Mouse (Mus musculus) limb, embryonic 11.5 days (tissue): ENCODE measurements around the gene Brd3. TPM values are rescaled to one million over a fixed set of nuclear protein-coding genes. Genes with fewer than 3 reads are reported as not detected.
"Not testable (repeated sequence)": the region's sequence is repeated elsewhere in the genome, so short reads cannot be mapped to it uniquely, and the experiment has no call there.

Experiments used
- ATAC-seq: fragments of 200-750 bp; cut with Nextera tagmentation; 2 replicates; pipeline ENCODE4 v1.8.0; 2017; ENCODE audit warnings: low read depth; ENCODE audit not compliant: insufficient number of reproducible peaks, low FRiP score, low TSS enrichment
- DNase-seq: peaks from one replicate; pipeline ENCODE4 v3.0.0-alpha.2; 2015; ENCODE audit warnings: low spot score
- H3K27ac ChIP-seq: fragments of 300-500 bp; sonication (generic); replicated peaks from 2 replicates; pipeline ENCODE4 v1.5.1; 2014; ENCODE audit warnings: low read depth, mild to moderate bottlenecking, low read length
- H3K27me3 ChIP-seq: fragments of 300-500 bp; sonication (generic); 2 replicates; pipeline ENCODE4 v1.6.1; 2014; ENCODE audit warnings: mild to moderate bottlenecking, low read length, mixed read lengths; ENCODE audit not compliant: control insufficient read depth, insufficient read depth
- H3K36me3 ChIP-seq: fragments of 300-500 bp; sonication (generic); 2 replicates; pipeline ENCODE4 v1.6.1; 2014; ENCODE audit warnings: mild to moderate bottlenecking, low read length, moderate library complexity, mixed read lengths; ENCODE audit not compliant: control insufficient read depth, insufficient read depth
- H3K4me1 ChIP-seq: fragments of 300-500 bp; sonication (generic); 2 replicates; pipeline ENCODE4 v1.6.1; 2014; ENCODE audit warnings: low read length, mixed read lengths; ENCODE audit not compliant: control insufficient read depth, insufficient read depth
- H3K4me2 ChIP-seq: fragments of 300-500 bp; sonication (generic); 2 replicates; pipeline ENCODE4 v1.6.1; 2014; ENCODE audit warnings: low read depth, mild to moderate bottlenecking, moderate library complexity; ENCODE audit not compliant: severe bottlenecking
- H3K4me3 ChIP-seq: fragments of 300-500 bp; sonication (generic); 2 replicates; pipeline ENCODE4 v1.5.1; 2014; ENCODE audit warnings: low read depth, low read length
- H3K9ac ChIP-seq: fragments of 300-500 bp; sonication (generic); 2 replicates; pipeline ENCODE4 v1.6.1; 2014; ENCODE audit warnings: mild to moderate bottlenecking, low read length
- H3K9me3 ChIP-seq: fragments of 300-500 bp; sonication (generic); 2 replicates; pipeline ENCODE4 v1.6.1; 2016; ENCODE audit warnings: low read length; ENCODE audit not compliant: control insufficient read depth
- WGBS: fragments of 180-500 bp; shearing (Covaris S2); extraction: QIAGEN DNeasy Blood & Tissue Kit; methylation state at CpG from one replicate; pipeline ENCODE4 v1.1.7; 2014; 5-methylcytosine and 5-hydroxymethylcytosine counted together
- polyA plus RNA-seq: library from polyadenylated mRNA; unstranded; fragments of >200 nt; fragmentation: Nextera tagmentation; extraction: Ambion mirVana; gene quantifications from 2 replicates; pipeline ENCODE4 v1.2.1, GENCODE M21; 2014

Brd3 gene
- polyA plus RNA-seq, result 223 and 240 TPM in 2 replicates

DNA sequence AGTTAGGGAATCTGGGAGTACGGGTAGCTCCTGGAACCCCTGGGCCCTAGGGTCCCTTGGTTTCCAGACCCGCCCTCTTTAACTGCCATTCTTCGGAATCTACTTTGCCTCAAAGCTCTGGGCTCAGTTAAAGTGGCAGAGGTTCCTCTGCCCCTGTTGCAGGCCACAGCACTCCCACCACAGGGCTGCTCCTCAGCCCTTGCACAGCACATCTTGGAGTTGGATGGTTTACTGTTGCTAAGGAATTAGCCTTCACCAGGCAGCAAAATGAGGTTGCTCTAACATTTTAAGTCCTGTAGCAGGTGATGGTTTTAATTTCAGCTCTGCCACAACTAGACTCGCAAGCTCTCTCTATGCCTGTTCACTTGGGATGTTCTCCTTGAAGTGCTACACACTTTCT is at the start of gene Brd3:
Gene Brd3 (minus strand): TSS at position 101 of the 400 bp plus-strand sequence.
- no peaks in the 10 kb centered on the region for H3K9me3 ChIP-seq
- no peak within 1 kb of the TSS for H3K9ac ChIP-seq
- 0 out of 2 replicates have a peak, but pooled peaks cover 4% of the 10 kb centered on the region for H3K4me1 ChIP-seq
- no peaks in the 10 kb centered on the region for H3K36me3 ChIP-seq
- 59% methylated on average over 4 of the region's 4 CpGs for WGBS
- no peak within 1 kb of the TSS for H3K4me2 ChIP-seq
- no peak within 1 kb of the TSS for H3K4me3 ChIP-seq
- no peak within 1 kb of the TSS for H3K27ac ChIP-seq
- H3K27me3 ChIP-seq, result no peaks in the 10 kb centered on the region
- no peak for ATAC-seq
- no peak for DNase-seq

- no peak for ATAC-seq
- H3K27ac ChIP-seq, result no peak overlapping the region
- H3K27me3 ChIP-seq, result no peaks in the 10 kb centered on the region
- H3K4me2 ChIP-seq, result no peak overlapping the region
- no peaks in the 10 kb centered on the region for H3K4me1 ChIP-seq
- no peak overlapping the region for H3K9ac ChIP-seq
- no peaks in the 10 kb centered on the region for H3K36me3 ChIP-seq
- H3K4me3 ChIP-seq, result no peak overlapping the region
- DNase-seq, result no peak
- no peaks in the 10 kb centered on the region for H3K9me3 ChIP-seq
- WGBS, result 86% methylated on average over 6 of the region's 6 CpGs
Measured at GRCm38 (mm10) chr2:27556921-27557320, 49.5 kb upstream of the Brd3 start.

- WGBS, result 82% methylated on average over 9 of the region's 9 CpGs
- DNase-seq (no peak), ATAC-seq (no peak)
- Histone ChIP-seq H3K27me3 (no peaks in the 10 kb centered on the region), H3K4me1 (no peaks in the 10 kb centered on the region), H3K9ac (no peak overlapping the region), H3K9me3 (no peaks in the 10 kb centered on the region), H3K4me2 (no peak overlapping the region), H3K36me3 (no peaks in the 10 kb centered on the region), H3K27ac (no peak overlapping the region), H3K4me3 (no peak overlapping the region)
Measured at GRCm38 (mm10) chr2:27554308-27554707, 46.8 kb upstream of the Brd3 start.

DNA sequence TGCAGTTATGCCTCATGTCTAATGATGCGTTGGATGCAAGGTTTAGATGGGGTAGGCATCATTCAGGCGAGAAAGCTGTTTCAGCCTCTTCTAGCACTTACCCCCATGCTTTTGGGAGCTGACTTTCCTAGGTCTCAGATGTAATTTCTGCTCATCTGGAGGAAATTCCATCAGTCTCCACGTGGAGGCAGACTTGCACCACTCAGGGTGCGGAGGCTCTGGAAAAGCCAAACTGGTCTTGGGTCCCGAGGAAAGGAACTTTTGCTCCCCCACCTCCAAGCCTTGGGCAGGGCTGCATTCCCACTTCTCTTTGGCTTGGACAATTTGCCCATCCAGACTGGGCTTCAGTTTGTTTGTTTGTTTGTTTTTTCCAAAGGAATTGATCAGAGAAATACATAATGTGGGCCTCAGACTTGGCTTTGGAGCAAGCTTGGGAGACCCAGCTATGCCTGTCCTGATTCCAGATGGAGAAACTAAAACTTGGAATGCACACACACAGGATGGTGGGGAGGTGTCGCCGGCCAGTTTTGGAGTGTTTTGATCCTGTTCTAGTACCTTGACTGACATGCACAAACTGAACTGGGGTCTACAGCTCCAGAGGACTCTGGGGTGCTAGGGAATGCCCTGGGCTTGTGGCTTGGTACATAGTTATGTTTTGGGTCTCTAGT is 45.3 kb upstream of the Brd3 start:
- 23% methylated on average over 7 of the region's 7 CpGs for WGBS
- Histone ChIP-seq H3K27ac (no peak overlapping the region), H3K36me3 (no peaks in the 10 kb centered on the region), H3K9me3 (no peaks in the 10 kb centered on the region), H3K4me2 (no peak overlapping the region), H3K27me3 (no peaks in the 10 kb centered on the region), H3K9ac (no peak overlapping the region), H3K4me1 (no peaks in the 10 kb centered on the region), H3K4me3 (no peak overlapping the region)
- no peak for ATAC-seq
- DNase-seq, result peak; percentile 89

DNA sequence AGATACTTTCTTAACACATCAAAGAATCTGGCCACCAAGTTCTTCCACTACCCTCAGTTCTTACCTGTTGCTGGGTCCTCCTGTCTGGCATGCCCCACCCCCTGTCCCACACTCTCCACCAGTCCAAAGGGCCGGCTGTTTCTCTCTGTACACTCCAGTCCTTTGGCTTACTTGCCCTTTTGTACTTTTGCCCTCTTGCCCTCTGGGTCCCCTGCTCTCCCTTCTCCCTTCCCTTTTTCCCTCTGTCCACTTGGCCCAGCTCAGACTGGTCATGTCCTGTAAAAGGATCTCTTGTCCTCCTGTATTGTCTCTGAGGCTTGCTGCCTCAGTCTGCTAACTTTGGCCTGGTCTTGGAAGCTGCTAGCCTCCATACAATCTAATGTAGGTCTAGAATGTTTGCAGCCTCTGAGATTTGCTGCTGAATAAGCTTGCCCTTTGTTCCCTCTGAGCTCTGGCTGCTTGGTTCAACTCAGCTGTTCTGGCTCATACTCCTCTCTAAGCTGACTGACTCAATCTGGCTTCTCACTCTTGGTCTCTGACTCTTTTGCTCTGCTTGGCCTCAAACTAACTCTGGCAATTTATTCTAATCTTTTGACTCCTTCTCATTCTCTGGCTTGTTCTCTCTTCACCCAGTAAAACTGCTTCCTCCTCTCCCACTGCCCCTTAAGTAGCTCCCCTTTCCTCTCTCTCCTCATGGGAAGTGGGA is 41.4 kb upstream of the Brd3 start:
- WGBS, result 90% methylated on average over 1 of the region's 1 CpGs
- Histone ChIP-seq H3K4me1 (no peaks in the 10 kb centered on the region), H3K9me3 (no peaks in the 10 kb centered on the region), H3K27ac (no peak overlapping the region), H3K9ac (no peak overlapping the region), H3K4me2 (no peak overlapping the region), H3K36me3 (no peaks in the 10 kb centered on the region), H3K27me3 (no peaks in the 10 kb centered on the region), H3K4me3 (no peak overlapping the region)
- DNase-seq (no peak), ATAC-seq (no peak)

GRCm38 (mm10) chr2:27547986-27548385 is 40.5 kb upstream of the Brd3 start:
- Histone ChIP-seq H3K27ac (no peak overlapping the region), H3K9me3 (no peaks in the 10 kb centered on the region), H3K4me3 (no peak overlapping the region), H3K4me1 (no peaks in the 10 kb centered on the region), H3K9ac (no peak overlapping the region), H3K4me2 (no peak overlapping the region), H3K27me3 (no peaks in the 10 kb centered on the region), H3K36me3 (no peaks in the 10 kb centered on the region)
- DNase-seq (no peak), ATAC-seq (no peak)
- WGBS, result 97% methylated on average over 2 of the region's 2 CpGs

- H3K27me3 ChIP-seq, result no peaks in the 10 kb centered on the region
- H3K9me3 ChIP-seq, result no peaks in the 10 kb centered on the region
- 54% methylated on average over 1 of the region's 1 CpGs for WGBS
- H3K4me1 ChIP-seq, result no peaks in the 10 kb centered on the region
- ATAC-seq, result no peak
- H3K9ac ChIP-seq, result no peak overlapping the region
- no peaks in the 10 kb centered on the region for H3K36me3 ChIP-seq
- no peak overlapping the region for H3K27ac ChIP-seq
- no peak for DNase-seq
- H3K4me3 ChIP-seq, result no peak overlapping the region
- H3K4me2 ChIP-seq, result no peak overlapping the region
Measured at GRCm38 (mm10) chr2:27547326-27547725, 39.9 kb upstream of the Brd3 start.

DNA sequence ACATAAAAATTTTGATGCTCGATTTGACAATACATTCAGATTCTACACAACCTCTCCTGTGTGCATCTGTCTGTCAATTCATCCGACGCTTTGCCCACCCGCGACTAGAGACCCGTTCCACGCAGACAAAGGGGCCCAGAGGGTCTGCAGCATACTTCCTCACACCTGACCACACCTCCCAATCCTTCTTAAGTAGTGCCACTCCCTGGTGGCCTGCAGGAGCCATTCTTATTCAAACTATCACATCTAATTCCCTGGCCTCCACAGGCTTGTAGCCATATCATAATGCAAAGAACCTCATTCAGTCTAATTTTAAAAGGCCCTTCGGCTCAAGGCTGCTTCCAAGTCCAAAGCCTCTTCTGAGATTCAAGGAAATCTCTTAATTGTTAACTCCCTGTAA is 38.6 kb upstream of the Brd3 start:
- not testable (repeated sequence) for H3K27ac ChIP-seq, H3K9ac ChIP-seq, H3K9me3 ChIP-seq, ATAC-seq, H3K4me1 ChIP-seq, H3K4me2 ChIP-seq, H3K36me3 ChIP-seq, DNase-seq, H3K27me3 ChIP-seq, H3K4me3 ChIP-seq
- WGBS, result 93% methylated on average over 8 of the region's 8 CpGs
